Comparison of ENCODE assay signal across 11 mouse cellular contexts in genomic region chr2:60367871-60368270, GRCm38 (mm10).
"Had no signal": no experiment of that assay in that cellular context is flagged by ENCODE, and none has a peak within 500 bp of the region (broad histone marks: within the 10 kb centered on the region; RNA-seq: fewer than 3 reads in every experiment).

No protein-coding gene starts in this region.

- DNase-seq: gastrocnemius, postnatal 14 days; gastrocnemius, postnatal 36 days; heart, adult 18-20 months; heart, postnatal 4 days; kidney, adult 18-20 months; kidney, adult 8-10 months; kidney, postnatal 14 days; kidney, postnatal 36 days; layer of hippocampus, adult 9-11 months; layer of hippocampus, postnatal 36 days; left cerebral cortex, postnatal 4 days had no signal
